Mouse (Mus musculus) cerebellum, postnatal 4 days (tissue): Measurements from ENCODE around the gene Stard5.

ENCODE experiments used
- DNase-seq, 2 experiments: peaks; one replicate each; pipeline ENCODE4 v3.0.0; 2022; ENCODE audit warnings: low spot score in 2 of 2, mixed read lengths in 1 of 2

Stard5 gene

GRCm38 (mm10) chr7:83631828-83632681, at the start of gene Stard5:
Gene Stard5, plus strand, starts transcription at chr7:83631959.
- peak; percentile 59 to 75 for DNase-seq

GRCm38 (mm10) chr7:83584639-83585471, 46.9 kb upstream of the Stard5 start, which contains the start of gene Tmc3:
Gene Tmc3, plus strand, starts transcription at chr7:83584927.
- DNase-seq, result peak in 1 of 2 experiments; percentile 47

GRCm38 (mm10) chr7:83594056-83594455, 37.7 kb upstream of the Stard5 start:
- DNase-seq, result no peak

- no peak for DNase-seq
These were observed 34.7 kb upstream of the Stard5 start for GRCm38 (mm10) chr7:83597063-83597462.

- no peak for DNase-seq
These were observed 32.5 kb upstream of the Stard5 start for GRCm38 (mm10) chr7:83598997-83599912.

GRCm38 (mm10) chr7:83599913-83600286, 31.9 kb upstream of the Stard5 start:
- peak in 1 of 2 experiments; percentile 46 for DNase-seq

GRCm38 (mm10) chr7:83604180-83604944, 27.4 kb upstream of the Stard5 start:
- no peak for DNase-seq

- DNase-seq, result no peak
These were observed 25.0 kb upstream of the Stard5 start for GRCm38 (mm10) chr7:83606796-83607195.

- DNase-seq, result no peak
These were observed 21.9 kb upstream of the Stard5 start for GRCm38 (mm10) chr7:83609891-83610290.

GRCm38 (mm10) chr7:83611886-83612285, 19.9 kb upstream of the Stard5 start:
- DNase-seq, result no peak

GRCm38 (mm10) chr7:83615272-83615671, 16.5 kb upstream of the Stard5 start:
- DNase-seq, result no peak

GRCm38 (mm10) chr7:83615815-83616214, 15.9 kb upstream of the Stard5 start:
- no peak for DNase-seq

GRCm38 (mm10) chr7:83616268-83616667, 15.5 kb upstream of the Stard5 start:
- DNase-seq, result no peak

GRCm38 (mm10) chr7:83618709-83619108, 13.1 kb upstream of the Stard5 start:
- DNase-seq, result no peak

- DNase-seq, result no peak
These were observed 9.2 kb upstream of the Stard5 start for GRCm38 (mm10) chr7:83622582-83622981.

- DNase-seq, result no peak
These were observed 7.7 kb upstream of the Stard5 start for GRCm38 (mm10) chr7:83624065-83624464.

GRCm38 (mm10) chr7:83626557-83627257, 5.1 kb upstream of the Stard5 start:
- DNase-seq, result no peak

GRCm38 (mm10) chr7:83627369-83627768, 4.4 kb upstream of the Stard5 start:
- DNase-seq, result no peak

- DNase-seq, result no peak
These were observed 509 bp upstream of the Stard5 start for GRCm38 (mm10) chr7:83631073-83631827.
